Mouse (Mus musculus): Measurements from ENCODE around the gene Hsd17b7. TPM values are rescaled to one million over a fixed set of nuclear protein-coding genes. Genes with fewer than 3 reads are reported as not detected.
"Not testable (repeated sequence)": the region's sequence is repeated elsewhere in the genome, so short reads cannot be mapped to it uniquely, and the experiment has no call there.

The Hsd17b7 gene
- polyA plus RNA-seq (2015; fragmentation: Nextera tagmentation; extraction: Ambion mirVana): 21.1 and 23.8 TPM in 2 replicates

DNA sequence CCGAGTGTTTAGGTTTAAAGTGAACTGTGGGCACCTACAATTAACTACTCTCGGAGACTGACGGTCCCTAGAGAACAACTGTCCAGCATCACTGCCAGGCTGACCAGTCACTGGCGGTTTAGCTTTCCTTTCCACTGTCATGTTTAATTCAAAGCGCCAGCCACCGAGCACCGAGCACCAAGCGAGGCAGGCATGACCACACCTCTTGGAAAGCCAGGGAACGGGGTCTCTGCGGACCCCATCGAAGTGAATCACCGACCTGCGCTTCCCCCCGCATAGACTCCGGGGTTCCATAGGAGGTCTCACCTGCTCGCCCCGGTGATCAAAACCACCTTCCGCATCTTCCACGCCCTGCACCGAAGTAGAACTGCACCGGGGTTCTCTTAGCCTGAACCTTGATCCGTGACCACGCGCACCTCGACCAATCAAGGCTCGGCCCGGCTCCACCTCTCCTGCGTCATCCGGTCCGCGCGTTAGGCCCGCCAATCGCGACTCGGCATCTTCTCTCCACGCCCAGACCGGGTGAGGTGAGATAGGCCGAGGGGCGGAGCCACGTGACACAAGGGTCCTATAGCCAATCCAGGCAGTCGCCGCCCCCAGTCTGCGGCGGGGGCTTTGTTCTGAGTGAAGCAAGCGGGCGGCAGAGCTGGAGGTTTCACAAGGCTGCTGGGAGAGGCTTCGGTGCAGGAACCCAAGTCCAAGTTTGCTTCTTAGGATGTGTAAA, at the start of gene Hsd17b7:
TSS of gene Hsd17b7 (minus strand) at position 450 of the 724 bp plus-strand sequence.
- Histone ChIP-seq H3K4me3 (ENCODE audit: low read length) (peak within 1 kb of the TSS; percentile 67), H3K9ac (ENCODE audit: low read depth, low read length) (peak within 1 kb of the TSS; percentile 72), H3K27me3 (replicated peaks; ENCODE audit: control insufficient read depth, insufficient read depth, low read length) (no peaks in the 10 kb centered on the region), H3K27ac (ENCODE audit: low read length) (peak within 1 kb of the TSS; percentile 82), H3K4me2 (ENCODE audit: low read depth, low read length) (peak within 1 kb of the TSS; percentile 58), H3K4me1 (ENCODE audit: control insufficient read depth, insufficient read depth, low read length) (peaks cover 10% of the 10 kb centered on the region), H3K9me3 (ENCODE audit: control insufficient read depth, low read length) (no peaks in the 10 kb centered on the region), H3K36me3 (ENCODE audit: control insufficient read depth, insufficient read depth, low read length) (peaks cover 7% of the 10 kb centered on the region; the same call in 1 of the 2 replicates)
- under 1% methylated on average over 48 of the region's 48 CpGs for WGBS
- peak; percentile 100 for ATAC-seq

DNA sequence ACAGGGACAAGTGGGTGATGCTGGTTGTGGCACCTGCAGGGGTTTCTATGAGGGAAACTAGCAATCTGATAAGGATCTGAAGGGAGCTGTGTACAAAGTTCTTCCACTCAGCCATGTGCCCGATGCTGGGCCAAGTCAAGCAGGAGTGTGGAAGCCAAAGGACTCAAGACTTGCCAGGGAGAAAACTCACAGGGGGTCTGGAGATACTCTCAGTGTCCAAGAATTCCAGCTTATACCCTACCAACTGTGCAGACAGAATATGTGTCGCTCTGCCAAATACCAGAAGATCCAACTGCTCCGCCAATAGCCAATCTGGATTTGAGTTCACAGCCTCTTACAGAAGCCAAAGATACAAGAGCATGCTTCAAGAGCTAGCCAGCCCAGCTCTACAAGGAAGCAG, 45.7 kb upstream of the Hsd17b7 start:
- Histone ChIP-seq H3K9me3 (ENCODE audit: control insufficient read depth, low read length) (peaks cover 33% of the 10 kb centered on the region), H3K27me3 (replicated peaks; ENCODE audit: control insufficient read depth, insufficient read depth, low read length) (no peaks in the 10 kb centered on the region), H3K4me1 (ENCODE audit: control insufficient read depth, insufficient read depth, low read length) (no peaks in the 10 kb centered on the region), H3K27ac (ENCODE audit: low read length) (no peak overlapping the region), H3K36me3 (ENCODE audit: control insufficient read depth, insufficient read depth, low read length) (peaks cover 15% of the 10 kb centered on the region; the same call in 1 of the 2 replicates), H3K9ac (ENCODE audit: low read depth, low read length) (no peak overlapping the region), H3K4me2 (ENCODE audit: low read depth, low read length) (no peak overlapping the region), H3K4me3 (ENCODE audit: low read length) (no peak overlapping the region)
- no peak for ATAC-seq
- 92% methylated on average over 3 of the region's 3 CpGs for WGBS

DNA sequence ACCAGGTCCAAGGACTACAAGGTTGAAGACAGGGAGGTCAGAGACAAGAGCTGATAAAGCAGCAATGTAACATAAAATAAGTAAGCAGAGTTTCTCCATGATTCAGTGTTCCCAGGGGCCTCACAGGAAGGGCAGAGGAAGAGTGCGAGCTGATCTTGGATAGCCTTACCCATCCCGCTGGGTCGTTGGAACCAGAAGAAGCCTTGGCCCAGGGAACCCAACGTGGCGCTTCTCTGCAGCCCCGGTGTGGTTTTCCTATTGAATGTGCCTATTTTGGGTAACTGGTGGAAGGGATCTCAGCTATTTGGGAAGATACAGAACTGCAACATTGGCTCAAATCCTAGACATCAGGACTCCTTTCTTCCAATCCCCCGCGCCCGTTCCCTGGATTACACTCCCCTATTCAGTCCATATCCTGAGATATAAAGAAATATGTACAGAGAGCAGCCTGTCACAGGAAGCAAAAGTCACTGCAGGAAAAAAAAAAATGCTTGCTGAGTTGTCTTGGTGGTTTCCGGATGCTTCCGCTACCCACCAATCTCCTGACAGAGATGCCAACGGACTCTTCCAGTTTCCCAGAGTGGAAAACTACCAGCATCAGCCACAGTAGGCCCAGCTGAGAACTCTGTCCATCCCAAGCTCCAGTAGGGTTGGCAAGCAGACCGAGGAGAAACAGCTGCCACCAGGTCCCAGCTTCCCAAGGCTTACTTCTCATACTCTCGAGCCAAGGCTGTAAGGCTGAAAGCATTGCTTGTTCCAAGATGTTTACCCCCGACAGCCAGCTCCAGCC, 41.9 kb upstream of the Hsd17b7 start:
- Histone ChIP-seq H3K9ac (ENCODE audit: low read depth, low read length) (no peak overlapping the region), H3K4me1 (ENCODE audit: control insufficient read depth, insufficient read depth, low read length) (no peaks in the 10 kb centered on the region), H3K27ac (ENCODE audit: low read length) (no peak overlapping the region), H3K9me3 (ENCODE audit: control insufficient read depth, low read length) (peaks cover 8% of the 10 kb centered on the region), H3K4me3 (ENCODE audit: low read length) (no peak overlapping the region), H3K27me3 (replicated peaks; ENCODE audit: control insufficient read depth, insufficient read depth, low read length) (no peaks in the 10 kb centered on the region), H3K4me2 (ENCODE audit: low read depth, low read length) (no peak overlapping the region), H3K36me3 (ENCODE audit: control insufficient read depth, insufficient read depth, low read length) (peaks cover 3% of the 10 kb centered on the region; the same call in 1 of the 2 replicates)
- ATAC-seq: no peak
- 87% methylated on average over 15 of the region's 15 CpGs for WGBS

- ATAC-seq: no peak
- WGBS: 88% methylated on average over 1 of the region's 1 CpGs
- H3K27ac ChIP-seq (ENCODE audit: low read length): no peak overlapping the region
Observed at GRCm38 (mm10) chr1:170009296-170009695, 40.3 kb upstream of the Hsd17b7 start.

GRCm38 (mm10) chr1:170008432-170009220, 39.6 kb upstream of the Hsd17b7 start:
- Histone ChIP-seq H3K4me2 (ENCODE audit: low read depth, low read length) (no peak overlapping the region), H3K36me3 (ENCODE audit: control insufficient read depth, insufficient read depth, low read length) (no peaks in the 10 kb centered on the region), H3K4me1 (ENCODE audit: control insufficient read depth, insufficient read depth, low read length) (no peaks in the 10 kb centered on the region), H3K4me3 (ENCODE audit: low read length) (no peak overlapping the region), H3K27me3 (replicated peaks; ENCODE audit: control insufficient read depth, insufficient read depth, low read length) (no peaks in the 10 kb centered on the region), H3K9ac (ENCODE audit: low read depth, low read length) (no peak overlapping the region), H3K9me3 (ENCODE audit: control insufficient read depth, low read length) (no peaks in the 10 kb centered on the region), H3K27ac (ENCODE audit: low read length) (no peak overlapping the region)
- ATAC-seq: no peak
- 60% methylated on average over 13 of the region's 13 CpGs for WGBS

More at GRCm38 (mm10) chr1:170009296-170009695, 40.3 kb upstream of the Hsd17b7 start:
- Histone ChIP-seq H3K4me2 (ENCODE audit: low read depth, low read length) (no peak overlapping the region), H3K9ac (ENCODE audit: low read depth, low read length) (no peak overlapping the region), H3K9me3 (ENCODE audit: control insufficient read depth, low read length) (no peaks in the 10 kb centered on the region), H3K4me1 (ENCODE audit: control insufficient read depth, insufficient read depth, low read length) (no peaks in the 10 kb centered on the region), H3K36me3 (ENCODE audit: control insufficient read depth, insufficient read depth, low read length) (no peaks in the 10 kb centered on the region), H3K27me3 (replicated peaks; ENCODE audit: control insufficient read depth, insufficient read depth, low read length) (no peaks in the 10 kb centered on the region), H3K4me3 (ENCODE audit: low read length) (no peak overlapping the region)

DNA sequence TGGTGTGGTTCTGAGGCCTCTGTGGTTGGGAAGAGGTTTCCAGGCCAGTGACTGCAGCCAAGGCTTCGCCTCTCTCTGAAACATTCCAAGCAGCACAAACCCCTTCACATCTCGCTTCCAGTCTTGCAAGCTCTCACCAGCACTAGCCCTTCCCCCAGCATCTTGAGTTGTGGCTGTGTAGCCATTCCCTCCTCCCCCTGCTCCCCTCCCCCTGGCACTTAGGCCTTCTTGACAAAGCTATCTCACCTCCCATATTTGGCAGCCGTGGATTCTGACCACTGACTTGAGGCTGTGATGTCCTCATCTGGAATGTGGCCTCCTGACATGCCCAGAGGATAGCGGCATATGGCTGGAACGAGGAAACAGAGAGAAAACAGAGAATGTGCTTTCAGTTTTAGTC, 37.5 kb upstream of the Hsd17b7 start:
- Histone ChIP-seq H3K9me3 (ENCODE audit: control insufficient read depth, low read length) (no peaks in the 10 kb centered on the region), H3K4me1 (ENCODE audit: control insufficient read depth, insufficient read depth, low read length) (no peaks in the 10 kb centered on the region), H3K4me3 (ENCODE audit: low read length) (no peak overlapping the region), H3K27ac (ENCODE audit: low read length) (no peak overlapping the region), H3K36me3 (ENCODE audit: control insufficient read depth, insufficient read depth, low read length) (no peaks in the 10 kb centered on the region), H3K4me2 (ENCODE audit: low read depth, low read length) (no peak overlapping the region), H3K27me3 (replicated peaks; ENCODE audit: control insufficient read depth, insufficient read depth, low read length) (no peaks in the 10 kb centered on the region), H3K9ac (ENCODE audit: low read depth, low read length) (no peak overlapping the region)
- ATAC-seq: no peak
- WGBS: 55% methylated on average over 5 of the region's 5 CpGs

DNA sequence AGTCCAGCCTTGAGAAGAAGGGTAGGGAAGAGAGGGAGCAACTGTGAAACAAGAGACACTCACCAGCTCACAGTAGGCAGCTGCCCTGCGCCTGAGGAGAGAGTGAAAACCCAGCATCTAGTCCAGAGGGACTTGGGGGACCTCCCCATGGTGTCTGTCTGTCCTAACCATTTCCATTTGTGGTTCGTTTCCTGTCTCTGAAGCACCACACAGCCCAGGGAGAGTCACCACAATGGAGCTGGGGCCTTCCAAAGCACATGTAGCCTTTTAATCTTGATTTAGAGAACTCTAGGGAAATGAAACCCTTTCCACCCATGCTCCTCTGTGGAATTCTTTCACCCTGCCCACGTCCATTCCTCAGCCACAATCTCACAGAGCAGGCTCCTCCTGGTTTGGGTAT, 36.3 kb upstream of the Hsd17b7 start:
- no peak for ATAC-seq
- Histone ChIP-seq H3K27me3 (replicated peaks; ENCODE audit: control insufficient read depth, insufficient read depth, low read length) (no peaks in the 10 kb centered on the region), H3K36me3 (ENCODE audit: control insufficient read depth, insufficient read depth, low read length) (no peaks in the 10 kb centered on the region), H3K4me3 (ENCODE audit: low read length) (no peak overlapping the region), H3K4me1 (ENCODE audit: control insufficient read depth, insufficient read depth, low read length) (no peaks in the 10 kb centered on the region), H3K9me3 (ENCODE audit: control insufficient read depth, low read length) (no peaks in the 10 kb centered on the region), H3K4me2 (ENCODE audit: low read depth, low read length) (no peak overlapping the region), H3K9ac (ENCODE audit: low read depth, low read length) (no peak overlapping the region), H3K27ac (ENCODE audit: low read length) (no peak overlapping the region)
- 86% methylated on average over 3 of the region's 3 CpGs for WGBS

- not testable (repeated sequence) for H3K4me3 ChIP-seq (ENCODE audit: low read length); H3K27ac ChIP-seq (ENCODE audit: low read length); H3K36me3 ChIP-seq (ENCODE audit: control insufficient read depth, insufficient read depth, low read length); H3K9me3 ChIP-seq (ENCODE audit: control insufficient read depth, low read length); H3K9ac ChIP-seq (ENCODE audit: low read depth, low read length); H3K4me1 ChIP-seq (ENCODE audit: control insufficient read depth, insufficient read depth, low read length); H3K4me2 ChIP-seq (ENCODE audit: low read depth, low read length); ATAC-seq; H3K27me3 ChIP-seq (replicated peaks; ENCODE audit: control insufficient read depth, insufficient read depth, low read length)
- 92% methylated on average over 6 of the region's 6 CpGs for WGBS
Observed at GRCm38 (mm10) chr1:169993901-169994300, 24.9 kb upstream of the Hsd17b7 start.

GRCm38 (mm10) chr1:169986166-169986565, 17.1 kb upstream of the Hsd17b7 start:
- no peaks in the 10 kb centered on the region for H3K4me1 ChIP-seq (ENCODE audit: control insufficient read depth, insufficient read depth, low read length)
- no peaks in the 10 kb centered on the region for H3K27me3 ChIP-seq (replicated peaks; ENCODE audit: control insufficient read depth, insufficient read depth, low read length)
- no peak for ATAC-seq
- no peak overlapping the region for H3K4me3 ChIP-seq (ENCODE audit: low read length)
- H3K4me2 ChIP-seq (ENCODE audit: low read depth, low read length): no peak overlapping the region
- H3K27ac ChIP-seq (ENCODE audit: low read length): no peak overlapping the region
- H3K9ac ChIP-seq (ENCODE audit: low read depth, low read length): no peak overlapping the region
- no peaks in the 10 kb centered on the region for H3K9me3 ChIP-seq (ENCODE audit: control insufficient read depth, low read length)
- WGBS: 57% methylated on average over 1 of the region's 1 CpGs
- peaks cover 4% of the 10 kb centered on the region for H3K36me3 ChIP-seq (ENCODE audit: control insufficient read depth, insufficient read depth, low read length)

Measured in intestine, embryonic 16.5 days (tissue).